Mouse (Mus musculus): ENCODE measurements around the gene Actn4. TPM values are rescaled to one million over a fixed set of nuclear protein-coding genes. Genes with fewer than 3 reads are reported as not detected.

The Actn4 gene
- 100 to 1,000 TPM; 129 to 134 TPM for total RNA-seq (2021)

DNA sequence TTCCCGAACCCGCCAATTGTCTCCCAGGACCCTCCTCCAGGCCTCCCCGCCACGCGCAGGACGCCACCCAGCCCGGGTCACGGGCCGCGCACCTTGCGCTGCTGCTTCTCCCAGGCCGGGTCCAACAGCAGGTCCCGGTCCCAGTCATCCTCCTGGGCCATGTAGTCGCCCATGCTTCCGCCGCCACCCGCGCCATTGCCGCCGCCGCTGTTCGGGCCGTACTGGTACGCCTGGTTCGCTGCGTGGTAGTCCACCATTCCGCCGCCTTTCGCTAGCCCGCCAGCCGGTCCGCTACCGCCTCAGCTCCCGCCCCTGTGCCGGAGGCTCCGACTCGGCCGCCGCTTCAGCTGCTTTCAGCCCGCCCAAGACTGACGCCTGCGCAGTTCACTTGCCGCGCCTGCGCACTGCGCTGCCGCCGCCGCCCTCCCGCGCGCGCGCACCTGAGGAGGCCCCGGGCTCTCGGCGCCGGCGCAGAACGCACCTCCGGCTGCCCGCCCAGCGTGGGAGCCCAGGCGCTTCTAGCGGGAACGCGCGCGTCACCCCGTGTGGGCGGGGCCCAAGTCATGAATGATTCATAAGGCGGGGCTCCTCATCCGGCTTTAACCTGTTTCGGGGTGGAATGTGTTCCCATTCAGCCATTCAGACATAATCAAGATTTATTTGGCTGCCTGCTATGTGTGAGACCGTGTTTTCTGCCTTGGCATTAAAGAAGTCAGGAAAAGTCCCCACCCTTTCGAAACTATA, at the start of gene Actn4:
Gene Actn4 (minus strand): TSS at position 414 of the 744 bp plus-strand sequence.
- intact Hi-C loops (cut with DNase I): no loop called here
- DNase-seq: peak; percentile 99

DNA sequence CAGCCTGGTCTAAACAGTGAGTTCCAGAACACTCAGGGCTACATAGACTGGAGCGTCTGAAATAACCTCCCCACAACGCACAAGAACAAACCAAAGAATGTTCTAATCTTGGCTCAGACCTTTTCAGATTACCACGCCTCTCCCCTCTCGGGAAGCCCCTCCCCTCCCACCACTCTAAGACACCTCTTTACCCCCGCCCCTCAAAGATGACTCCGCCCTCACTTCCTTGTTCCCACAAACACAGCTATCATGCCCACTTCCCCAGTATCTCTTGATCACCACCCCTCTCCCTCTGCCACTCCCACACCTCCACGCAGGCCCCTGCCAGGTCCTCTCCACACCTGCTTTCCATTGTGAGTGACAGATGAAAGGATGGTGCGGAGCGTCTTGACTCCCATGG, 46.6 kb upstream of the Actn4 start:
- intact Hi-C loops (cut with DNase I): no loop called here

DNA sequence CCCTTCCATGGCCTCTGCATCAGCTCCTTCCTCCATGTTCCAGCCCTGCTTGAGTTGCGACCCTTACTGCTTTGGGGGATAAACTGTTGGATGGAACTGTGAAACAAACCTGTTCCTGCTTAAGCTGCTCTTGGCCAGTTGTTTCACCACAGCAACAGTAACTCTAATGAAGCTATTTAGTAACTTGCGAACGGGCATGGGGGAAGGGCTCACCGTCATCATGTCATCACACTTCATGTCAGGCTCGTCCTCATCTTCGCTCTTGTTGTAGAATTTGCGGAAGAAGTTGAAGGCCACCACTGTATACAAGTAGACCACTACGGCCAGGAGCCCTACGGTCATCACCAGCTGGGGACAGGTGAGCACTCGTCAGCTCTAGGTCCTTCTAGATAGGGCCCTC, 46.0 kb upstream of the Actn4 start:
- intact Hi-C loops (cut with DNase I): no loop called here
- DNase-seq: no peak

More for the DNA sequence above, 46.6 kb upstream of the Actn4 start:
- DNase-seq: no peak

DNA sequence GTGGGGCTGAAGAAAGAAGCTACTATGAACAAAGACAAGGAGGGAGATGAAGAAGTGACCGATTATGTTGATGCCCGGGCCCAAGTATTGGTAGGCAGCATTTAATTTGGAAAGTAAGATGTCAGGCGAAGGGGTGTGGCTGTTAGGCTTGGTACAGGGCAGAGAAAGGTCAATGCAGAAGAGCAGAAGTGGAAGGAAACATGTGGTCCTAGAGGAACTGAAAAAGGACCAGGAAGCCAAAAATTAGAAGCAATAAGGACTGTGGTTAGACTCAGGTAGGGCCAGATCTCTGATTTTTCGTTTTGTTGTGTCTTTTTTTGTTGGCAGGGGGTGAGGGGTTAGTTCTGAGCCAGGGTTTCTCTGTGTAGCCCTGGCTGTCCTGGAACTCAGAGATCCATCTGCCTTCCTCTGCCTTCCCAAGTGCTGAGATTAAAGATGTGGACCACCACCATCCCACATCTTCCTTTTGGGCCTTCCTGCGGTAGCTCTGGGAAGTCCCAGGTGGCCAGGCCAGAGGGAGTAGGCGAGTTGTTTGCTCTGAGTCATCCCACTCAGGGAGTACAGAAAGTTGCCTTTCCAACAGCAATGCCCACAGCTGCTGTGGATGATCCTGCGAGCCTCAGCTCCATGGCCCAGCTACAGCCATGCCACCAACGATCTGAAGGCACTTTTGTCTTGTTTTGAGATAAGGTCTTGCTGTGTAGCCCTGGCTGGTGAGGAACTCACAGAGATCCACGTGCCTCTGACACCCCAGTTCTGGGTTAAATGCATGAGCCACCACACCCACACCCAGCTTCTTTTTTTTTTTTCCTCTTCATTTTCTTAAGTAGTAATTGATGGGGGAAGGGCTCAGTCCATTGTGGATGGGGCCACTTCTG, 45.3 kb upstream of the Actn4 start:
- intact Hi-C loops (cut with DNase I): no loop called here
- no peak for DNase-seq

DNA sequence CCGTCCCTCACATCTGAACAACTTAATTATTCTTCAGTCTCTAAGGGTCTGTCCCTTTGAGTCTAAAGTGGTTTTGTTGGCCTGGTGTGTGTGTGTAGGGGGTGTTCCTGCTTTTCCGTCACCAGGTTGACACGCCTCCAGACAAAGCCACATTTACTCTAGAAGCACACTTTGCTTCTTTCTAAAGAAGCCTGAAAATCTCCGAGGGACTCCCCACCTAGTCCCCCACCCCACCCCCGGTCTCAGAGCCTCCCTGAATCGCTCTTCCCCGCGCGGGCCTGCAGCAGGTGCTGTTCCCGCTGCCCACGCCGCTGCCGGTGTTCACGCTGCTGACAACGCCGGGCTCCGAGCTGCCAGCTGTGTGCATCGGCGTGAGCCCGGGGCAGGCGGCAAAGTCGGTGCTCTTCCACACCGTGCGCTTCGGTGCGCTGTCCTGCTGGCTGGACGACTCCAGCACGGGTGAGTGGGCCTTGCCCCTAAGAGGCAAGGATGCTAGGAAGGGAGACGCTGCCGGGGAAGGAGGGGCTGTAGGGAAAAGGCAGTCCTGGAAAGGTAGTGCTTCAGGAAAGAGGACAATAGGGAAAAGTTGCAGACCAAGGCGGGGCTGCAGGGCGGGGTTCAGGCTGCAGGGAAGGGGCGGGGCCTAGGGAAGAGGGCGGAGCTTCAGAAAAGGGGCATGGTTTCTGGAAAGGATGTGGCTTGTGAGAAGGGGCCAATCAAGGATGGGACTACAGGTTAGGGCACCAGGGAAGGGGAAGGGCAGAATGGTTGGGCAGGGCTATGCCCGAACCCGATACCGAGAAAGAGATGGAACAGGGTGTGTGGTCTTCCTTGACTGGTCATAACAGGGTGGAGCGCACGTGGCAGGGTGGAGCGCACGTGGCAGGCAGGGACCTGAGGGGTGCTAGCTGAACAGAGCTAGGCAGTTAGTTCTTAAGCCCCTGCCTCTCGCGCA, 38.8 kb upstream of the Actn4 start:
- DNase-seq: peak; percentile 54
- intact Hi-C loops (cut with DNase I): no loop called here

DNA sequence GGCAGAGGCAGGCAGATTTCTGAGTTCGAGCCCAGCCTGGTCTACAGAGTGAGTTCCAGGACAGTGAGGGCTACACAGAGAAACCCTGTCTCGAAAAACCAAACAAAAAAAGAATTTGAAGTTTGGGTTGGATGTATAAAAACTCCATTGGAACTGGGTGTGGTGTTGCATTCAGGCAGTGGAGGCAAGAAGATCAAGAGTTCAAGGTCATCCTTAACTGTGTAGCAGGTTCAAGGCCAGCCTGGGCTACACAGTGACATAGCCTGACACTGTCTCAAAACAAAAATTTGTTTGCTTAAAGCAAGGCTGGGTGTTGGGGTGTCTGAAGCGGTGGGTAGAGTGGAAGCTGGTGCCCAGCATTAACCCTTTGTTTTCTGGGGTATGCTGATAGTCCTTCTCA, 31.3 kb upstream of the Actn4 start:
- intact Hi-C loops (cut with DNase I): no loop called here
- DNase-seq: no peak

DNA sequence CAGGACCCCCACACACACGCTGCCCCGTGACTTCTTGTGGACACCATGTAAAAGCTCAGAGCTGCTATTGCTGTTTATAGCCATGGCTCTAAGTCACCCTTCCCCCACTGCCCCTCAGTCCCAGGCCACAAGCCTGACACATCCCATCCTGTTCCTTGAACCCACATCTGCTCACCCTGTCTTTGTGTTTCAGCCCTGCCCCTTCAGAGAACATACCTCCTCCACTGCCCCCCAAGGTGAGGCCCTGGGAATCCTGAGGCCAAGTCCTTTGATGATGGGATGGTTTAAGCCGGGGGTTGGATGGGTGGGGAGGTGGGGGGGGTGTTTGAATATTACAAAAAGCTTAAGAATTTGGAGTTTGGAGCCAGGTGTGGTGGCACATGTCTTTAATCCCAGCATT, 30.9 kb upstream of the Actn4 start:
- DNase-seq: no peak
- intact Hi-C loops (cut with DNase I): no loop called here

DNA sequence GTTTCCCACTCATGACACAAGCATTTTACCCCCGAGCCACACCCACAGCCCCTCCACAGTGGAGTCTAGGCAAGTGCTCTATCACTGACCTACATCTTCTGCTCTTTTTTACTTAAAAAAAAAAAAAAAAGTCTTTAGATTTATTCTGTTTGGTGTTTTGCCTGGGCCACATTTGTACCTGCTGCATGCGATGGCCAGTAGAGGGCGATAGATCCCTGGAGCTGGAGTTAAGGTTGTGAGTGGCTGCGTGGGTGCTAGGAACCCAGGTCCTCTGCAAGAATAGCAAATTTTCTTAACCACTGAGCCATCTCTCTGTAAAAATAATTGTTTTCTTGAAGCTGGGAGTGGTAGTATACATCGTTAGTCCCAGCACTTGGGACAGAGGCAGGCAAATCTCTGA, 29.5 kb upstream of the Actn4 start:
- intact Hi-C loops (cut with DNase I): no loop called here
- DNase-seq: no peak

DNA sequence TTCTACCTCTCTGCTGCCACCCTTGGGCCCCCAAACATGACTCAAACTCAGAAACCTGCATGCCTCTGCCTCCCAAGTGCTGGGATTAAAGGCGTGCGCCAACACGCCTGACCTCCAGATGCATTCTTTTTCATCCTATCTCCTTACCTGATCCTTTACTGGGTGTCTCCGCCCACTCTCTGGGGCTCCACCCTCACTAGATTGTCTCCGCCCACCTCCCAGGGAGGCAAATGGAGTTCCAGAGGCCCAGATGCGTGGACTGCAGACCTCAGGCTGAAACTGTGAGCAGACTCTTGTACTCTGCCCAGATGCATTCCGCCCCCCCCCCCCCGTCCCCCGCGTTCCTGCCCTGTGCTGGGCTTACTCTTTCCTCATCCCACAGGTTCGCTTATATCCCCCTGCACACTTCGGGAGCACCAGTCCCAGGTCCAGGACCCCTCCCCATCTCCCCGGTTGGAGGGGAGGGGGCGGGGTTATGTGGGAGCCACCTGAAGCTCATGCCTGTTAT, 28.7 kb upstream of the Actn4 start:
- intact Hi-C loops (cut with DNase I): no loop called here
- no peak for DNase-seq

DNA sequence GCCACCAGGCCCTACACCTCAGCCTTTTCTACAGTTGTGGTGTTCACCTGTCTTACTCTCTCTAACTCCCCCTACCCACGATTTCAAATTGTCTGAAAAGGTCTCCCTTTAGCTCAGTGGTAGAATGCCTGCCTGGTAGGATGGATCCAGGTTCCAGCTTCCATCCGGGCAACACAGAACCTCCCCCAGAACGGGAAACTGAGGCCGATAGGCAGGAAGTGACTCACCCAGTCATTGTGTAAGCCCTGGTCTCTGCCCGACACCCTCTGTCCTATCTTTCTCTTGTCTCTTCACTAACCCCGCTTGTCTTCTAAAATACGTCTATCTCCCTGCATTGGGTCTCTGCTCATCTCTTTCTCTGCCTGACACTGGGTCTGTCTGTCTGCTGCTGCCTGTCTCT, 23.1 kb upstream of the Actn4 start:
- intact Hi-C loops (cut with DNase I): no loop called here
- no peak for DNase-seq

DNA sequence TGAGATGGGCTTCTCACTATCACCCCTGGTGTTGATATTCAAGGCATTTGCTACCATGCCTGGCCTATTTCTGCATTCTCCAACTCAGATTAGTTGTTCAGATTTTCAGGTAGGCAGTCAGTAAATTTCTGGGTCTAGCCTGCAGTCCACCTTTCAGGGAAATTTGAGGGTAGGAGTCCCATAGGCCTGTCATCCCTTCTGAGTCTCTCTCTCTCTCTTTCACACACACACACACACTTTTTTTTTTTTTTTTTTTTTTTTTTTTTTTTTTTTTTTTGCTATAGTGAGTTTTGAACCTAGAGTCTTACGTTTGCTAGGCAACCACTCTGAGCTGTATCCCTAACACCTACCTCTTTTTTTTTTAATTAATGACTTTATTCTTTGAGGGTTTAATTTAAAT, 22.3 kb upstream of the Actn4 start:
- DNase-seq: no peak
- intact Hi-C loops (cut with DNase I): no loop called here

DNA sequence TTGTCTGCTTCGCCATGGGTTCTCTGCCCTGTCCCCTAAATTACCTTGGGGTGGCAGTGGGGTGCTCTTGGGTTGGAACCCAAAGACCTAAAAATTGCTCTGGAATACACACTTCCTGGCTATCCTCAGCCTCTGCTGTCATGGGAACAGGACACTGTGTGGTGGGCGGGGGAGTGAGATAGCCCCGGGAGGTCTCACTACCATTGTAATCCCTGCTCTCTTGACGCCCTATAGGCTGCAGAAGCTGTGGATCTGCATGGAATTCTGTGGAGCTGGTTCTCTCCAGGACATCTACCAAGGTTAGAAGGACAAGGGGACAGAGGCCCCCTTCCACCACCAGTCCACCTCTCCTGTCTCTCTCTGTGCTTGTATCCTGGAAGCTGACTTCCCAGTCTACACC, 21.7 kb upstream of the Actn4 start:
- intact Hi-C loops (cut with DNase I): no loop called here
- DNase-seq: no peak

DNA sequence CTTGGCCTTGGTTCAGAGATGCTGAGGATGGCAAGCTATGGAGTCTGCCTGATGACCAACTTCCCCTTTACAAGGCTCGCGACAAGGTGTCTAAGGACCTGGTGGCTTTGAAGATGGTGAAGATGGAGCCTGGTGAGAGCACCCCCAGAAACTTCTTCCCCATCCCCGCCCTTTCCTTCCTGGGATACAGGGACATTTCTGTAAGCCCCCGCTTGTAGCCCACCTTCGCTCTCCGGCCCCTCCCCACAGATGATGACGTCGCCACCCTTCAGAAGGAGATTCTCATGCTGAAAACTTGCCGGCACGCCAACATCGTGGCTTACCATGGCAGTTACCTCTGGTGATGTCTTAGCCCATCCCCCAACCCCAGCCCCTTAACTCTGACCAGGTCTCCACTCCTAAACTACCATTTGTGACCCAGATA, 21.0 kb upstream of the Actn4 start:
- DNase-seq: no peak
- intact Hi-C loops (cut with DNase I): no loop called here

DNA sequence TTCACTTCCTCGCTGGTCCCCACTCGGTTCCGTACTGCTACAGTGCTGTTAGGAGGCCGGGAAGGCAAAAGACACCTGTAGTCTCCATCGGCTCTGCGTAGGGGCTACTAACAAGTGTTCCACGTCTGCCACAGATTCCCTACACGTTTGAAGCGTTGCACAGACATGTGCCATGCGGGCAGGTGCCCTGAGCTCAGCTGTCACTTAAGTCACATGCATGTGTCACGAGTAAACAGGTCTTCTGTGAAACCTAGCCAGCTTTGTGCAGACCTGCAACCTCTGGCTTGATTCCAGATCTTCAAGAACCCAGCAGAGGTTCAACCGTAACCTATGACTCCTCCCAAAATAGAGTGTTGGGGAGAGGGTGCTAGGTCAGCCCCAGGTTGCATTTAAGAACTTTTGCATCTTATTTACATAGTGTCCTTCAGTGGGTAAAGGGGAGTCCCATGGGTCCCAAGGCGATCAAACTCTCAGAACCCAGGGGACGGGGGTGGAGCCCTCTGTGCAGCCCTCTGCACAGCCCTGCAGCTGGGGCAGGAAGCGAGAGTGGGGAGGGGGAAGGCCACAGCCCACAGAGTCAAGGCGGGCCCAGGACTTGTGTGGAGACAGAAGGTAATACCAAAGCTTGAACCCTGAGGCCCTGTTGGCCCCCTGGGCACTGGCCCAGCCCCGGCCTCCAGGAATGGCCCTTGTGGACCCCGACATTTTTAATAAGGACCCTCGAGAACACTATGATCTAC, 20.3 kb upstream of the Actn4 start:
- intact Hi-C loops (cut with DNase I): no loop called here
- no peak for DNase-seq

DNA sequence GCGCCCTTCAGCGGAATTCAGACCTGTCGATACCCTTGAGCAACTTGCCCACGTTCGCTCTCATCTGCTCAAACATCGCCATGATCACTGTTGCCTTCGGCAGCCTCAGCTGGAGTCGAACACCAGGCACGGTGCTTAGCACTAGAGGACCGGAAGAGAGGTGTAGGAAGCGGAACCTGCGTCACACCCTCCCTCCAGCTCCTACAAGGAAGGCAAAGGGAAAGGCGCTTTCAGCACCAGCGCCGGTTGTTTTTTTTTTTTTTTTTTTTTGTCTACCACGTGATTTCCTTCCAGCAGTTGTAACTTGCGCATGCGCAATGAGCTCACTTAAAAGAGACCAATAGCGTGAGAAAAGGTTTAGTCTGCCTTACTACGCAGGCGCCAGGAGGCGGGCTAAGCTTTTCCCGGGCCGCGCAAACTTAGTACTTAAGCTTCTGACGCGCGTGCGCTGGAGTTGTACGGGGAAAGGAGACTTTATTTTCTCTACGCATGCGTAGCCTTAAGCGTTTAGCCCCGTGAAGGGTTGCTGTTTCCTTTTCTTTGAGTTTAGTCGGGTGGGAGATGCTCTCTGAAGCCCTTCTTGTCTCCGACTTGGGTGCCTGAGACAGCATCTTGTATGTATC, 19.6 kb upstream of the Actn4 start, which contains the start of the genes Eif3k and Map4k1:
Gene Eif3k (minus strand): TSS at position 214 of the 623 bp plus-strand sequence.
Gene Map4k1 (plus strand): TSS at position 400 of the 623 bp plus-strand sequence.
- peak; percentile 98 for DNase-seq
- intact Hi-C loops (cut with DNase I): no loop called here

DNA sequence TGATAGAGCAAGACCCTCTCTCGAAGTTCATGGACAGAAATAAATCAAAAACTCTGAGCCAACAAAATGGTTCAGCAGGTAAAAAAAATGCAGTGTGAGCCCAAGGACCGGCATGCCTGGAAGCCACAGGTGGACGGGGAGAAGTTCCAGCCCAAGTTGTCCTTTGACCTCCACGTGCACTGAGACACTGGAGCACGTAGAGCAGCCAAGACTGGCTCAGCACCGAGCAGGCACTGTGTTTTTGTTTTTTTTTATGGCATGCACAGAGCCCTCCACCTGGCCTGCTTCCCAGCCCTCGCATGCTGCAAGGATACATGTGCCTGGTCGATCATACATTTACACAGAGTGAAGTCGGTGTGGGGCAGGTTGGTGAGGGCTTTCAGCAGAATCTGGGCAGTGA, 15.4 kb upstream of the Actn4 start:
- intact Hi-C loops (cut with DNase I): no loop called here
- DNase-seq: no peak

DNA sequence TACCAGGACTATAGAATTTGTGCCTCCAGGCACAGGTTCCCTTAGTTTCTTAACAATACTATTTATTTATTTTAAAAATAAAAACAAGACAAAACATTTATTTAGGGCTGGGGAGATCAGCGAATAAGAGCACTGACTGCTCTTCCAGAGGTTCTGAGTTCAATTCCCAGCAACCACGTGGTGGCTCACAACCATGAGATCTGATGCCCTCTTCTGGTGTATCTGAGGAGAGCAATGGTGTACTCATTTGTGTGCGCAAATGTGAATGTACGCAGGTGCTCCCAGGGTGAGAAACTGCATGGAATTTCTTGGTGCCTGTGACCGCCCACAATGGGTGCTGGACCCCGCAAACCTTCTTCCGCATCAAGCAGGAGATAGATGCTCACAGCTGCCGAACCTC, 10.9 kb upstream of the Actn4 start:
- intact Hi-C loops (cut with DNase I): loop anchor here (5.0 kb wide), 1 partner anchor 64 kb away; no protein-coding TSS in a partner anchor
- DNase-seq: no peak

DNA sequence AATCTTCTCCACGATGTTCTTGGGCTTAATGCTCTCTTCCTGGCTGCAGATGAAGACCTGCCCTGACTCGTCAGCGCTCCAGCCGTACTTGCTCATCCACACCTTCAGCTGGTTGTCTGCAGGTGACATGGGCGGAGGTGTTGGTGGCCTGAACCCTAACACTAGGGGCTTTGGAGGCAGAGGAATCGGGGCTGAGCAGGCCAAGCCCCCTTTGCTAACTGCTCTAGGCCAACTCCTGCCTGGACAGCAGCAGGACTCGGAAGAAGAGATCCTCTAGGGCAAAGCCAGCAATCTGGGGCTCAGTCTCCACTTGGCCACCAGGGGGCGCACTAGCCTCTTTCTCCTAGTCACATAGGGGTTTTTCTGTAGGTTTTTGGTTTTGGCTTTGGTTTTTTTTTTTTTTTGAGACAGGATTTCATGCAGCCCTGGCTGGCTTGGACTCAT, 10.4 kb upstream of the Actn4 start:
- peak; percentile 87 for DNase-seq
- intact Hi-C loops (cut with DNase I): loop anchor here (5.0 kb wide), 1 partner anchor 65 kb away; no protein-coding TSS in a partner anchor

DNA sequence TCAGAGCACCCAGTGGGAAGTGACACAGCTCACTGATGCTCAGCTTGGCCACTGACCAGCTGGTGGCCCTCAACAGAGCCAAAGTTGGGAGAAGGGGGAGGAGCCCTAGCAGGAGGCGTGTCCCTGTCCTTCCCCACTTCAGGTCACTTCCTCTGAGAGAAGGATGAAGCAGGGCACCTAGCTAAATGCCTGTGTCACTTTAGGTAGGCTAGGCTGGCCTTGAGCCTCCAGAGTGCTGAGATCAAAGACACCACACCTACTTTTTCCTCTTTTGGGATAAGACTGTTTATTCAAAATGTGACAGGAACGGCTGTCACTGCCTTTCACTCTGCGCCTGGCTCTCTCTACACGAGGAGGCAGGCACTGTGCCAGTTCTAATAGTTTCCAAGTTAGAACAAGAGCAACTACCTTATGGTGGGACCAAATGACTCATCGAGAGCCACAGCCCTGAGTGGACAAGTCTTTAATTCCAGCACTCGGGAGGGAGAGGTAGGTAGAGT, 9.7 kb upstream of the Actn4 start:
- intact Hi-C loops (cut with DNase I): loop anchor here (5.0 kb wide), 1 partner anchor 65 kb away; no protein-coding TSS in a partner anchor
- no peak for DNase-seq
